Mouse (Mus musculus) kidney, postnatal 36 days (tissue): ENCODE measurements around the gene Ufc1.

ENCODE experiments used
- DNase-seq, 2 experiments: peaks; one replicate each; pipeline ENCODE4 v3.0.0; 2021 to 2022; ENCODE audit warnings: mixed read lengths in 2 of 2

The Ufc1 gene

DNA sequence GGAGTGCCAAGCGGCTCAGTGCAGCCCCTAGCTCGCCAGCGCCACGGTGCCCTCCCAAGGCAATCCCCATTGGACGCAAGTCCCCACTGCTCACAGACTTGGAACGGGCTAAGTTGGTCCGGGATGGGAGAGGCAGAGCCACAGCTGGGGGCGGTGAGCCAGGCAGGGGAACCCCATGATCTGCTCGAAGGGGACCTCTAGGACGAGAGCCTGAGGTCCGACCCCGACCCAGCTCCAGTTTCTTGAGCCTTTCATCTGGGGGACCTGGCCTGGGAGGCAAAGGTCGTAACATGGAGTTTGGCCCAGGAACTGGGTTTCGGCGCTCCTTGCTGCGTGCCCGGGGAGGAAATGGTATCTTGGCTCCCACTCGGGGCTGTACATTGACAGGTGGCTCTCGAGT lies 8.3 kb downstream of the Ufc1 start:
- no peak for DNase-seq

GRCm38 (mm10) chr1:171285096-171285892 lies 9.5 kb downstream of the Ufc1 start:
- no peak for DNase-seq

GRCm38 (mm10) chr1:171284491-171284890 lies 10.3 kb downstream of the Ufc1 start:
- no peak for DNase-seq

DNA sequence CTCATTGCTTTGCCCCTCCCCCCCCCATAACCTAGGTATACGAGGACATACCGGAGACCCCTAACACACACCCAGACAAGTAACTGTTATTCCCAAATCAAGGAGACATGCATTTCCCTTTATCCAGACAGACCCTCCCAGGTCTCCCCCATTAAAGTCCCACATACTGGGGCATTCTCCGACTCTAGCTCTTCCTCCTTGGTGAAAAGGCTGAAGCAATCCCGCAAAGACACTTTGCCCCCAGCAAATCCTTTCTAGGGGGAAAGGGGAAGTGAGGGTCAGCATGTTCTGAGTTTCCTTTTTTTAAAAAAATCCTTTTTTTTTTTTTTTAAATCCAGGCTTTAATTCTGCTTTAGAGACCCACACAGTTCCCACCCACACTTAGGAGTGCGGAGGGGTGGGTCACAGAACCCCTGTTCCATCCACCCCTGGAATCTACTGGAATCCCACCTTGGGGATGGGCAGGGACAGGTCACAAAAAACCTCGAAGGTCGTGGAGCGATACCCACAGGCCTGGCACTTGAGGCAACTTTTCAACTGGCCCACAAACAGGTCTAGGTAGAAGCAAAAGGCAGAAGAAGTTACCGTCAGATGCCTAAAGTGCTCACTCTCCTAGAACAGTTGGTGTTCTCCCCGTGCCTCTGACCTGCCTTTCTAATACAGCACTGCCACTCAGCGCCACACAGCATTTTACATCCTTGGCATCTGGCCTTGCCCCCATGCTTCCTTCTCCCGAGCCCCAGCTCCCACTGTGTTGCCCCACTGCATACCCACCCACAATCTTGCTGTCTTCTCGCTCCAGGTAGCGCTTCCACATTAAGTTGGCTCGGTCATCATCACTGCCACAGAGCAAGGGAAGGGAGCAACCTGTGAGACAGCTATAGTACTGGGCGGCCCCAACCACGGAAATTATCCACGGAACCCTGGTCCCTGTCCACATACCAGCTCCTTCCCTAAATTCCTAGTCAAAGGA lies 11.3 kb downstream of the Ufc1 start:
- DNase-seq: no peak

DNA sequence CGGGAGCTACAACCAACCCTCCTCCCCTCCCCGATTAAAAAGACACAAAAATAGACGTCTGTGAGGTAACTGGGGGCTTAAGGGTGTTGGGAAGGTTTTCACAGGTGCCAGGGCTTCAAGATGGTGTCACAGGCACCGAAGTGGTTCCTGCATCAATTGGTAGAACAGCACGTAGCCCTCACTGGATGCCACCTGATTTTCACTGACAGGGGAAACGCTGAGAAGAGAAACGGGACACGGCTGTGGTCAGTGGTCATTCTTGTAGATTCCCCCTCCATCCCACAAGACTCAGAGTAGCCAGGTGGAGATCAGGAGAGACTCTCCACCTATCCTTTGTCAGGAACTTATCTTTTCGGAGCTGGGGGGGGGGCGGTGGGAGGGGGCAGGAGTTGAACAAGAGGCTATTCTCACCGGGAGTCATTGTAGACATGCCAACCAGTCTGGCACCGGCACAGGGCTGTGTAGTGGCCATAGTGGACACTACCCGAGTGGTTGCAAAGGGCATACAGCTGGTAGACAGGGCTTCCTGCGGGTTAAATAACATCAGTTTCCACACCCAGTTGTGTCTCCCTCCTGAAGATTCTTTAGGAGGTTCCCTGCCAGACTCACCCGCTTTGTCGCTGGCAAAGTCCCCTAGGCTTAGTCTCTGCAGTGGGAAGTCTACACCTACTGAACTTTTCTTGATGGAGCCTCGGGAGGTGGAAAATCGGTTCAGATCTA lies 12.6 kb downstream of the Ufc1 start:
- no peak for DNase-seq

- peak; percentile 85 to 91 for DNase-seq
Measured at GRCm38 (mm10) chr1:171281528-171281923, 13.3 kb downstream of the Ufc1 start.

GRCm38 (mm10) chr1:171280916-171281527 lies 13.8 kb downstream of the Ufc1 start, which contains the start of gene Ppox:
Gene Ppox, minus strand, starts transcription at chr1:171281186.
- peak; percentile 90 to 98 for DNase-seq

DNA sequence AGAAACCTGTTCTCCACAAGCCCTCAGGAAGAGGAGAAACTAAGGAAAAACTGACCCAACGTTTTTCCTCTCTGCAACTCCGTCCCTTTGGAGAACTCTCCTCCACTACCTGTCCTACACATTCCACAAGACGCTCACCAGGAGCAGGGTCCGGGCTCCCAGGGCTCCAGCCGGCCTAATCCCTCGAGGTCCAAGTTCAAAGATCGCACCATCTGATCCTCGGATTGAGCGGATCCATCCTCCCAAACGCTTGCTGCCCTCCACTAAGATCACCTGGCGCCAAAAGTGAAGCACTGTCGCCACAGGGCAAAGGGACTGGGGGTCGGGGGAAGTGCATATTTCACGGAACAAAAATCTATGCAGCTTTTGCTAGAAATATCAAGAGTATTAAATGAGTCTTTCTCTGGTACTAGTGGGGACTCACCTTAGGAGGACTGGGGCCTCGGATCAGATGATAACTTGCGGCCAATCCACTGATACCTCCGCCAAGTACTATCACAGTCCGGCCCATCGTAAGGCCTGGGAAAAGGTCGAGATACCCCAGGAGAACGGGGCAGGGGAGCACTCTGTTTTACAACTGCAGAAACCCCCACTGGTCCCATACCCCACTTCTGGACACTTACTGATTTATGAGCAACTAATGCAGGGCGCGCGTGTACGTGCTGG lies 14.4 kb downstream of the Ufc1 start:
- DNase-seq: peak; percentile 54 to 64

- no peak for DNase-seq
Measured at GRCm38 (mm10) chr1:171279721-171280120, 15.1 kb downstream of the Ufc1 start.

DNA sequence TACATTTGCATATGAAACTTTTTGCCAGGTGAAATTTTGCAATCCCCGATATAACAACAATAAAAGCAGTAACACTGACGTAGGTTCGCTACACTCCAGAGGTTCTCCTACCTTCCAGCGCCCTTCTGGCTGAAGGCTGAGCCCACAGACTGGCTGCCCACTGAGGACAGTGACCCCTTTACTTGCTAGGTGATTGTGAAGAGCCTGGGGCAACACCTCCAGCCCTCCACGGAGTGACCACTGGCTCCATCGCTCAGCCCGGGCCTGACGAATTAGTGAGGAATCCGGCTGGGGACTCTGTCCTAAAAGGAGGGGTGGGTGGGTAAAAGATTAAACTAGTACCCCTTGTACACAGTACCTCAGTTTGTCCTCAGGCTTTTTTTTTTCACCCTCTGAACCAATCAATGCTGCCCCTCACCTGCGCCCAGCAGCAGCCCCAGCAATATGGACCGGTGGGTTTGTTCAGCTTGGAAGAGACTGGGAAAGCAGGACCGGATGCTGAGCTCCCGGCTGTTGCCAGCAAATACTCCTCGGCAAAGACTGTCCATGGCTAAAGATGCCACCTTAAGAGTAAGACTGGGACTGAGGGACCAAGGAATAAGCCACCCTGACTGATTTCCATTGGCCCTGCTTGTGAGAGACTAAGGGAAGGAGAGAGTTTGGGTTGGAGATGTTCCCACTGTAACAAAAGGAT lies 15.7 kb downstream of the Ufc1 start:
- no peak for DNase-seq

DNA sequence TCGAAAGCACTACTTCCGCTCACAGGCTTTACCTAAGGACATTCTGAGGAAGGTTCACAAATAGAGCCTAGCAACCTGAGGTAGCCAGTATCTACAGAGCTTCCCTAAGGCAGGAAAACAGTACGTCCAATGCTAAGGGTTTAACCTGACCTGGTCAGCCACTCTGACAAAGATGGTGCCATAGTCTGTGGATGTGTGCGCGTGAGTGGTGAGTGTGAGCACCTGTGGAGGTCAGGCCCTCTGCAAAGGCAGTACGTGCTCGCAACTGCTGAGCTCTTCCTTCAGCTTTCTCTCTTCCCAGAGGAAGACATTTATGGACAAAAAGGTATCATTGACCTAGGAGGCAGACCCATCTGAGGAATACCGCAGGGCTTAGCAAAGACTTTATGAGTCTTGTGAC lies 16.4 kb downstream of the Ufc1 start:
- DNase-seq: no peak

GRCm38 (mm10) chr1:171277736-171278135 lies 17.1 kb downstream of the Ufc1 start:
- no peak for DNase-seq

- no peak for DNase-seq
Measured at GRCm38 (mm10) chr1:171276110-171276748, 18.6 kb downstream of the Ufc1 start.

- DNase-seq: no peak
Measured at GRCm38 (mm10) chr1:171275144-171275734, 19.6 kb downstream of the Ufc1 start.

GRCm38 (mm10) chr1:171274171-171274570 lies 20.7 kb downstream of the Ufc1 start:
- DNase-seq: no peak

- DNase-seq: no peak
Measured at GRCm38 (mm10) chr1:171272086-171272485, 22.7 kb downstream of the Ufc1 start.

- DNase-seq: no peak
Measured at GRCm38 (mm10) chr1:171271622-171272021, 23.2 kb downstream of the Ufc1 start.

GRCm38 (mm10) chr1:171271196-171271595 lies 23.6 kb downstream of the Ufc1 start:
- DNase-seq: no peak

- DNase-seq: peak; percentile 76 to 82
Measured at GRCm38 (mm10) chr1:171270573-171270900, 24.3 kb downstream of the Ufc1 start.

- peak; percentile 97 to 99 for DNase-seq
Measured at GRCm38 (mm10) chr1:171269848-171270572, 24.8 kb downstream of the Ufc1 start, which contains the start of gene B4galt3. Gene B4galt3, plus strand, starts transcription at chr1:171270328.
